8 mouse cellular contexts compared by ENCODE assay signal in genomic region chr11:60306834-60307233, GRCm38 (mm10). TPM values are rescaled to one million over a fixed set of nuclear protein-coding genes. Genes with fewer than 3 reads are reported as not detected.
DNase-seq lines count a peak whose midpoint lies in the region; ATAC-seq and TF ChIP-seq lines count a peak whose summit lies in the region.
"Had no signal": no experiment of that assay in that cellular context is flagged by ENCODE, and none has a peak within 500 bp of the region (broad histone marks: within the 10 kb centered on the region; RNA-seq: fewer than 3 reads in every experiment).

No protein-coding gene starts in this region.

- no peak overlapping the region for H3K9ac ChIP-seq in intestine, embryonic 14.5 days (ENCODE audit: low read length)
- H3K9ac ChIP-seq in intestine, embryonic 16.5 days (ENCODE audit: low read depth, low read length) = no peak overlapping the region
- no peak overlapping the region for H3K9ac ChIP-seq in ES-E14 (ENCODE audit: insufficient read depth, low read depth, low read length, poor library complexity, severe bottlenecking)

- no peaks in the 10 kb centered on the region for H3K36me3 ChIP-seq in intestine, embryonic 14.5 days (ENCODE audit: control insufficient read depth, insufficient read depth, low read length)
- H3K36me3 ChIP-seq in intestine, embryonic 16.5 days (ENCODE audit: control insufficient read depth, insufficient read depth, low read length) = no peaks in the 10 kb centered on the region
- H3K36me3 ChIP-seq in ES-E14 (ENCODE audit: control insufficient read depth, insufficient read depth, low read length, poor library complexity, severe bottlenecking) = no peaks in the 10 kb centered on the region

- peaks cover 46% of the 10 kb centered on the region for H3K4me1 ChIP-seq in intestine, embryonic 14.5 days (replicated peaks; ENCODE audit: control insufficient read depth, insufficient read depth, low read length)
- peaks cover 72% of the 10 kb centered on the region for H3K4me1 ChIP-seq in intestine, embryonic 16.5 days (ENCODE audit: control insufficient read depth, insufficient read depth, low read length)
- peaks cover 0 to 3% of the 10 kb centered on the region in 2 experiments; a peak in 2 of 4 replicates for H3K4me1 ChIP-seq in ES-E14 (ENCODE audit: control insufficient read depth in 2 of 2, insufficient read depth in 2 of 2, low read length in 2 of 2, poor library complexity in 1 of 2)

- ATAC-seq in intestine, embryonic 14.5 days (replicated peaks; ENCODE audit: low FRiP score, low TSS enrichment, low read depth) = no peak
- ATAC-seq in intestine, embryonic 16.5 days = no peak

- H3K4me2 ChIP-seq in intestine, embryonic 14.5 days (ENCODE audit: low read length) = no peak overlapping the region
- no peak overlapping the region for H3K4me2 ChIP-seq in intestine, embryonic 16.5 days (ENCODE audit: low read depth, low read length)

- in situ Hi-C loops in ES-E14 (cut with MboI; ENCODE audit: low sequenced_read_pairs in 2 of 2, unreplicated experiment in 2 of 2) = no loop called here

- peak; percentile 82 for DNase-seq in intestine, embryonic 14.5 days (ENCODE audit: low spot score)
- peak; percentile 33 for DNase-seq in ES-E14 (ENCODE audit: low read depth, low spot score)
- peak; percentile 36 for DNase-seq in c-Kit-negative CD71-positive TER-119-positive erythroid progenitor cells, embryonic 14.5 days (ENCODE audit: low read depth, low spot score)
- DNase-seq in kidney, postnatal 10 days = peak; percentile 74
- peak; percentile 49 for DNase-seq in neural tube, embryonic 10.5 days (ENCODE audit: extremely low spot score, low spot score)
- DNase-seq in frontal cortex, adult 2 months (ENCODE audit: extremely low spot score in 1 of 2, low spot score in 1 of 2) = no peak

- no peak overlapping the region for H3K27ac ChIP-seq in intestine, embryonic 14.5 days (ENCODE audit: low read depth)
- no peak overlapping the region; the same call in 1 of the 2 replicates for H3K27ac ChIP-seq in intestine, embryonic 16.5 days (ENCODE audit: low read length)
- no peak overlapping the region for H3K27ac ChIP-seq in ES-E14 (ENCODE audit: insufficient read depth, low read depth, low read length, poor library complexity, severe bottlenecking)

- no peak overlapping the region for H3K4me3 ChIP-seq in intestine, embryonic 14.5 days (ENCODE audit: low read depth, low read length)
- no peak overlapping the region for H3K4me3 ChIP-seq in intestine, embryonic 16.5 days (ENCODE audit: low read length)
- H3K4me3 ChIP-seq in ES-E14 (ENCODE audit: insufficient read depth in 1 of 2, low read depth in 1 of 2, low read length in 2 of 2, poor library complexity in 1 of 2, severe bottlenecking in 1 of 2) = no peak overlapping the region

- no peaks in the 10 kb centered on the region for H3K9me3 ChIP-seq in intestine, embryonic 14.5 days (ENCODE audit: control insufficient read depth, low read length)
- no peaks in the 10 kb centered on the region for H3K9me3 ChIP-seq in intestine, embryonic 16.5 days (ENCODE audit: control insufficient read depth, low read length)
- H3K9me3 ChIP-seq in ES-E14 (ENCODE audit: control insufficient read depth, insufficient read depth, low read depth, low read length) = no peaks in the 10 kb centered on the region

- no peaks in the 10 kb centered on the region for H3K27me3 ChIP-seq in intestine, embryonic 14.5 days (replicated peaks; ENCODE audit: control insufficient read depth, insufficient read depth, low read length)
- no peaks in the 10 kb centered on the region for H3K27me3 ChIP-seq in intestine, embryonic 16.5 days (replicated peaks; ENCODE audit: control insufficient read depth, insufficient read depth, low read length)
- H3K27me3 ChIP-seq: megakaryocyte, embryonic 14.5 days had no signal

- 72% methylated on average over 4 of the region's 4 CpGs for WGBS in intestine, embryonic 14.5 days
- WGBS in intestine, embryonic 16.5 days = 74% methylated on average over 4 of the region's 4 CpGs

TF ChIP-seq in ES-E14, 5 proteins besides CTCF, POLR2A, EP300 and RAD21:
- TF ChIP-seq MAFK (IDR thresholded peaks at IDR 0.05; ENCODE audit: insufficient read depth, low read depth, low read length) (no peak), CHD2 (IDR thresholded peaks at IDR 0.05; ENCODE audit: low read depth, low read length) (no peak), ZNF384 (IDR thresholded peaks at IDR 0.05; ENCODE audit: low read depth, low read length) (no peak), ZC3H11A (IDR thresholded peaks at IDR 0.05; ENCODE audit: borderline replicate concordance, low read depth, low read length) (peak; percentile 55), HCFC1 (IDR thresholded peaks at IDR 0.05; ENCODE audit: borderline replicate concordance, insufficient read depth, low read length) (no peak)

RNA-seq across cellular contexts. Expression of gene Tom1l2, which starts 45.9 kb away (rescaled TPM):
- polyA plus RNA-seq in intestine, embryonic 14.5 days (2014; fragmentation: Nextera tagmentation; extraction: Ambion mirVana) = 16.3 and 19.4 TPM in 2 replicates
- 29.6 and 33.8 TPM in 2 replicates for polyA plus RNA-seq in intestine, embryonic 16.5 days (2015; fragmentation: Nextera tagmentation; extraction: Ambion mirVana)
- 9.3 and 10.4 TPM in 2 replicates for total RNA-seq in ES-E14 (2012; rRNA removed)
- 187 and 204 TPM in 2 replicates for polyA plus RNA-seq in frontal cortex, adult 2 months (2012; rRNA removed)

RNA-seq across cellular contexts. Expression of gene Drc3, which starts 46.3 kb away (rescaled TPM):
- 1.6 and 1.8 TPM in 2 replicates for polyA plus RNA-seq in intestine, embryonic 14.5 days (2014; fragmentation: Nextera tagmentation; extraction: Ambion mirVana)
- 1.9 and 2.2 TPM in 2 replicates for polyA plus RNA-seq in intestine, embryonic 16.5 days (2015; fragmentation: Nextera tagmentation; extraction: Ambion mirVana)
- total RNA-seq in ES-E14 (2012; rRNA removed) = 1.9 and 2.0 TPM in 2 replicates
- 11.7 and 12.5 TPM in 2 replicates for polyA plus RNA-seq in frontal cortex, adult 2 months (2012; rRNA removed)

Comparison
In these comparisons a context has a peak if more than half of its experiments do, and no peak if none do; other contexts are left out.
1. DNase-seq: peak in intestine, embryonic 14.5 days (single experiment), ES-E14 (single experiment), c-Kit-negative CD71-positive TER-119-positive erythroid progenitor cells, embryonic 14.5 days (single experiment), kidney, postnatal 10 days (single experiment) and neural tube, embryonic 10.5 days (single experiment); none in frontal cortex, adult 2 months (0 of 2).